Mouse (Mus musculus): ENCODE measurements at regions not wholly inside any gene's neighbourhood (a gene's known extent, or its start where the extent isn't known, plus 50 kb on each side); places are given as distances from the start of the nearest gene placed in this dataset.

DNA sequence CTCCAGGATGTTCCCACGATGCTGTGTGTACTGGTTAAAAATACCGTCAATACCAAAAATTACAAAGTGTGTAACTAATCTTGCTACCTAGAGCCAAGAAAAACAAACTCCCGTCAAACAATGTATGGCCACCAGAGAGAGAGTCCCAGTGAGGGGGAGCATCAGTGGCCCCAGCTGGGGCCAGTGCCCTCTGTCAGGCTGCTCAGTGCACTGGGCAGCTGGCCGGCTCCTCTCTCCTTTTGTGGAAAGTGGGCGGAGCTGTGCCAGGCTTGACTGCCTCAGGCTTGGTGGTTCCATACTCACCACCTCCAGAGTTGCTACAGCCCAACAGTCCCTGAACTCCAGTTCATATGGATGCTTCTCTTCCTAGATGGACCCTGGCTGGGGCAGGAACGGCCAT, 53.8 kb upstream of the Sept5 start:
- DNase-seq (ENCODE audit: low spot score in 2 of 2) = no peak

DNA sequence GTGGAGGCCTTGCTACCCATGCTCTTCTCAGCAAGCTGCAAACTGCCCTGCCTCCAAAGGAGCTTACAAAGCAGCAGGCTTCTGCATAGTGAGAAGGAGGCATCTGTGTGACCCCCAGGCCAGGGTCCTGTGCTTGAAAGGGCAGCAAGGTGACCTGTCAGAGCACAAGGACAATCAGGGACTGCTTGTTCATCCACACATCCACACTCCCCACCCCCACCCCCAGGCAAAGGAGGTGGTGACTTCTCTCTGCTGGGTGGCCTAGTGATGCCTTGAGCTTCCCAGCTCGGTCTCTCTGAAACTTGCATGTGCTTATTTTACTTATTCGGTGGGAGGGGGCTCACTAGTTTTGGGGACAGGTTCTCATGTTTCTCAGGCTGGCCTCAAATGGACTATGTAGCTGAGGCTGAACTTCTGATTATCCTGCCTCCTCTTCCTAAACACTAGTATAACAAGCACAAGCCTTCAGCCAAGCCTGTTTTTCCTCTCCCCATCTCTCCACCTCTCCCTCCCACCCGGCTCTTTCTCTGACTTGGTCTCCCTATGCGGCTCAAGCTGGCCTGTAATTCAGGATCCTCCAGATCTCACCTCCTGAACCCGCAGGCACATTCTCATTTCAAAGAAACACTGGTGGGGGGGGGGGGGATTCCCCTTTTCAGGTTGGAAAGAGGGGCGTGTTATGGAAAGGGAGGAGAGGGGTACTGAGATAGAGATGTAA, 56.4 kb upstream of the Sept5 start:
- DNase-seq (ENCODE audit: low spot score in 2 of 2) = no peak

DNA sequence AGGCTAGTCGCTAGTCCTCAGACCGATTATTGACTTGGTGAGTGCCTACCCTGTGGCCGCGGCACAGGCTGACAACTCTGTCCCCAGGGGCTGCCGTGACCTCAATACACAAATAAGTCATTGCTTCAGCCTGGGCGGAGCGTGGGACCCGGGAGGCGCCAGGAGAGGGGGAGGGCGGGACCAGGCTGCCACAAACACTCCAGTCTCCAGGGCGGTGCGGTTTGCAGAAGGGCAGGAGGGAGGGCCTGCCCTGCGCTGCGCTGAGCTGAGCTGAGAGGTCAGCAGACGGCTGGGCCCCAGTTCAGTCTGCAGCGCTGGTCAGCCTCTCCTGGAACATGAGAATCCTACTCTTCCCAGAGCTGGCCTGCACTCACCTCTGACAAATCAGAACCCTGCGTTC, 57.2 kb upstream of the Sept5 start:
- DNase-seq (ENCODE audit: low spot score in 2 of 2) = peak; percentile 72 to 89

DNA sequence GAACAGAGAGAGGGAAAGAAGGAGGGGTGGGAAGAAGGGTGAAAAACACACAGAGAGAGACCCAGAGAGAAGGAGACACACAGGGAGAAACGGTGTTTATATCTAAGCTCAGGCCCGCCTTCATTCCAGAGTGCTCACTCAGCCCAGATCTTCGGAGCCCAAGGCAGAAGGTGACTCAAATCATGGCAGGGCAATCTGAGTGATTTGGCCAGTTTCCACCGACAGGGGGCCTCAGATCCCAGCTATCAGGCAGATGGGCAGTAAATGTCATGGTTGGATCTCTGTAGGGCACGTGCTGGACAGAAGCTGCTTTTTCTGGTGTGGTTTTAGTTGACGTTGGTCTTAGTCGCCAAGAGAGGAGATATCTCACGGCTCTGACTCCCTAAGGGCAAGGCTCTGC, 57.6 kb upstream of the Sept5 start:
- peak; percentile 63 to 69 for DNase-seq (ENCODE audit: low spot score in 2 of 2)

DNA sequence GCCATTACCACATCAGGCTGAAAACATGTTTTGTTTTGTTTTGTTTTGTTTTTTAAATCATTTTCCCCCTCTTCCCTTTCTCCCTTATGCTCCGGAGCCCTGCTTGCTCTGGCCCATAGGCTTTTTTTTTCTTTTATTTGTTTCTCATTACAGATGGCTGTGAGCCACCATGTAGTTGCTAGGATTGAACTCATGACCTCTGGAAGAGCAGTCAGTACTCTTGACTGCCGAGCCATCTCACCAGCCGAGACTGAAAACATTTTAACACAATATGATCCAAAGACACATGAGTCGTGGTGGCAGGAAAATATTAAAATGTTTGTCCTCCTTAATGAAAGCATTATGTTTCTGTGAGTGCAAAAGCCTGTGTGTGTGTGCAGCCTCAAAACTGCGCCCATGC, 65.8 kb upstream of the Sept5 start:
- DNase-seq (ENCODE audit: low spot score in 2 of 2) = no peak

DNA sequence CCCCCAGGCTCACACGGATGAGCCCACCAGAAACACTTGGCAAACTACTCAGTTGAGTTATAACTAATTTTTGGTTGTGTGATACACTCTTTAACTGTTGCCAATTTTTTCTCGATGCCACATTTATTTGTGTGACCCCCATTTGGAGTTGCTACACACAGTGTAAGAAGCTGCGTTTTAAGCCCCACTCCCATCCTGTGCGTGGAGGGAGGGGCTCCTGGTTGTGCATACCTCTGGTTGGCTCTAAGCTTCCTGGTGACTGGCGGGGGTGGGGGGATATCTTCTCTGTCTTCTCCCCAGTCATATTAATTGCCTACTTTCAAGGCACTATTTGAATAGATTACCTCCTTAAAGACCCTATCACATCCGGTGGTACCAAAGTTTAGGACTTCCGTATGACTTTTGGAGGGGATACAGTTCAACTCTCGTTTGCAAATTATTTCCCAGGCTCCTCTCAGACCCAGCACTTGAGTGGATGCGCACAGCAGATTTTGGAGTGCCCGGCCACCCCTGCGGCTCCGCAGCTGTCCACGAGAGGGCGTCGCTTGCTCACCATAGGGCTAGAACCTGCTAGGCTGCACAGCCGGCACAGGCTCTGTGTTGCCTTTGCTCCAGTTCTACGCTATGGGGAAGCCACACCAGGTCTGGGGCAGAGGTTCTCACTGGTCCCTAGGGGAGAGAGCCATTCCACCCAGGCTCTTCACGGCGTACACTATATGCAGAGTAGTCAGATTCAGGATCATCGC, 66.5 kb upstream of the Sept5 start:
- peak; percentile 58 to 83 for DNase-seq (ENCODE audit: low spot score in 2 of 2)

DNA sequence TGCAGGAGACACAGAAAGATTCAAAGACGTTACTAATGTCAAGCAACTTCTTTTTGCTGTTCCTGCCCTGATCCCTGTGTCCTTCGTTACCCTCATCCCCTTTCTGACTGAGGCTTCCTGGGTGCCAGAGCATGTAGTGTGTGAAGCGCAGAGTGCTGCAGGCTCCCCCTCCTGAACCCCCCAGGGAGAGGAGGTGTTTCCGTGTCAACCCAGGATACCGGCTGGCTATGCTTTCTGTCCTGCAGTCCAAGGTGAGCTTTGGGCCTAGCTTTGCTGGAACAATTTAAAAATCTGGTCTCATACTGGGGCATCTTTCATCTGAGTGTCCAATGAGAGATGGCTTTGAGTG, 67.0 kb upstream of the Sept5 start:
- no peak for DNase-seq (ENCODE audit: low spot score in 2 of 2)

DNA sequence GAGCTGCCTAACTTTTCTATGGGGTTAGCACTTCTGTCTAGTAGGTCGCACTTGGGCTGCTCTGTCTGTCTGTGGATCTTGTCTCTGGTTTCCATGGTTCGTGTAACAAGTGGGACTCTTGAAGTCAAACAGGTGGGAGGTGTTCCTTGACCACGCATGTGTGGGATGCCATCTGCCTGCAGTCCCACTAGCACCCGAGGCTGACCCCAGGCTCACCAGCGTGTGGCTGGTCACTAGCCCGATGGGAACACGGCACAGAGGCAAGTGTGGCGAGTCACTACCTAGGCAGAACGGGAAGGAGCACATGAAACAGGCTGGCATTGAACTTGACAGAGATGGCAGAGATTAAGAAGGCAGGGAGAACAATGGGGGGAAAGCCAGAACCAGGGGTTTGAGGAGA, 72.5 kb upstream of the Cldn5 start:
- no peak for DNase-seq (ENCODE audit: low spot score in 2 of 2)

DNA sequence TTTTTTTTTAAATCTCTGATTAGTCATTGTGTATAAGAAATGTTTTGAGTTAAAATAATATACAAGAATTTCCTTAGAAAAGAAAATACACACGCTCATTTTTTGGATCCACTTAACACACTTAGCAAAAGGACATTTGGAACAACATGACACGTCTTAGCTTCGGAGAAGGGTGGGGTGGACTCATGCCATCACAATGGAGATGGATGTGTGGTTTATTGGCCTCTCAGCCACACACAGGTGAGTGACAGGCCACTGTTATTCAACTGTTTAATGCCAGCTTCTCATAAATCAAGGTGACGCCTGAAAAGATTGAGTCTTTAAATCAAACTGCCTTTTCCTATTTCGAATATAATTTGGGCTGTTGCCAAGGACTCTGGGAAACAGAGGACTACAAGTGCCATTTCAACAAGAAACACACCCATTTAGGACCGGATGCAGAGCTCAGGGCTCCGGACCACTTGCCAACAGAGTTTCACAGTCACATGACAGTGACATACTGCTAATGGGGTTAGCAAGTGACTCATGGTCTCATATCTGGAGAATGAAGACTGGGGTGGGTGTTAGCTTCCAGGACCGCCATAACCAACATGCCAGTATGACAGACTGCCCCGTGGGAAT, 71.5 kb upstream of the Cldn5 start:
- DNase-seq (ENCODE audit: low spot score in 2 of 2) = no peak

DNA sequence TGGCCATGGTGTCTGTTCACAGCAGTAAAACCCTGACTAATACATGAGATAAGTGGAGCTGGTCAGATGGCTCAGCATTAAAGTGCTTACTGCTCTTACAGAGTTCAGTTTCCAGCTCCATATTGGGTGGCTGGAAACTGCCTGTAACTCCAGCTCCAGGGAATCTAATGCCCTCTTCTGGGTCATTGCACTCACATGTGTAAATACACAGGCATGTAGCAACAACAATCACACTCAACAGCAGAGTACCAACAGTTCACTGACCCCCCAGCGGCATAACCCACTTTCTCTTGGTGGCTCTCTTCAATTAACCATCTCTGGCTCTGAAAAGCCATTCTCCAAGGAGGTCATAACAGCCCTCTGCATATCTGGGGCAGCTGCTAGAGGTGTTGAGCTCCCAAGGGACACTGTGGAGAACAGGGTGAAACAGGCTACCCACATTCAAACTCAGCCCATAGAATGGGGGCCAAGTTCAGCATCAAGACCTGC, 65.0 kb upstream of the Cldn5 start:
- DNase-seq (ENCODE audit: low spot score in 2 of 2) = no peak

DNA sequence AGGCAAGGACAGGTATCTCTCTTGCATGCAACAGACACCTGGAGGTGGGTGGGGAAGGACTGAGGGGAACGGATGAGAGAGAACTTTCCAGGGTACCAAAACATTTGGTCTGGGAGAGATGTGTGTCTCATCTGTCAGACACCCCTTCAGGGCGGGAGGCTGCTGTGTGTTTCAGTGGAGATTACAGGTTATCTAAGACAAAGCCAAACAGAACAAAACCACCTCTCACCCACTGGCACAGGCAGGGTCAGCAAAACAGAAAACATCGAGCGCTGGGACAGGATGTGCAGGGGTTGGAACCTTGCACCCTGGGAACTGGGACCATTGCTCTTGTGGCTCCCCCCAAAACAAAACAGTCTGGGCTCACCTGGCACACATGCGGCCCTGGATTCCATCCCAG, 63.6 kb upstream of the Cldn5 start:
- DNase-seq (ENCODE audit: low spot score in 2 of 2) = no peak

DNA sequence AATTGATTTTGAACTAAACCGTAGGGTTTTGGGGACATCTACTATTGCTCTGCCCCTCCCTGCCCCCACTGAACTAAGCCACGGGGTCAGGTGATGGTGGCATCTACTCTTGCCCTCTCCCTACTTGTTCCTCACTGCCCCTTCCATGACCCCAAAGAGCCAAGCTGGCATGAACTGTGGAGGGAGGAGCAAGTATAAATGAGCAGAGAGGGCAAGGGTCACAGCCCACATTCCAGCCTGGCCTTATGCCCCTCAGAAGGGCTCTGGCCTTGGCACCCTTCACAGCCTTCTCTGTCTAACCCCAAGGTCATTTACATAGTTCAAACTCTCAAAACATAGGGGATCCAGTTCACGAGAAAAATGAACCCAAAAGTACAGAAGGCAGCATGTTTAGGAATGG, 61.3 kb upstream of the Cldn5 start:
- DNase-seq (ENCODE audit: low spot score in 2 of 2) = no peak

DNA sequence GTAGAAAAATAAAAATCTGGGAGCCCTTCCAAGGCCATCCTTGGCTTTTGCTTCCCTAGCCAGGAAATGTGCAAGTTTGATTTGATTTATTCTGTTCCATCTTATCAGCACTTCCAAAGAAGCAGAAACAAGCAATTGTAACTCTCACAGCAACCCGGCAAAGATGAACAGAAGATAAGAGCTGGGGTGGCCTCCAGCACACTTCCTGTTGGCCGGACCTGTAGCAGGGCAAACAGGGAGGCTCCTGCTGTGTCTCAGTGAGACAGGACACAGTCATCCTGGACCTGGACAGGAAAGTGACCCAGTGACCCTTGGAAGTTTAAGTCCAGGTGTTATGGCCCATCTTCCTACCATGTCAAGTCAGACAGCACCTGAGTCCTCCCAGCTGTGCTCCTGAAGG, 58.6 kb upstream of the Cldn5 start:
- no peak for DNase-seq (ENCODE audit: low spot score in 2 of 2)

DNA sequence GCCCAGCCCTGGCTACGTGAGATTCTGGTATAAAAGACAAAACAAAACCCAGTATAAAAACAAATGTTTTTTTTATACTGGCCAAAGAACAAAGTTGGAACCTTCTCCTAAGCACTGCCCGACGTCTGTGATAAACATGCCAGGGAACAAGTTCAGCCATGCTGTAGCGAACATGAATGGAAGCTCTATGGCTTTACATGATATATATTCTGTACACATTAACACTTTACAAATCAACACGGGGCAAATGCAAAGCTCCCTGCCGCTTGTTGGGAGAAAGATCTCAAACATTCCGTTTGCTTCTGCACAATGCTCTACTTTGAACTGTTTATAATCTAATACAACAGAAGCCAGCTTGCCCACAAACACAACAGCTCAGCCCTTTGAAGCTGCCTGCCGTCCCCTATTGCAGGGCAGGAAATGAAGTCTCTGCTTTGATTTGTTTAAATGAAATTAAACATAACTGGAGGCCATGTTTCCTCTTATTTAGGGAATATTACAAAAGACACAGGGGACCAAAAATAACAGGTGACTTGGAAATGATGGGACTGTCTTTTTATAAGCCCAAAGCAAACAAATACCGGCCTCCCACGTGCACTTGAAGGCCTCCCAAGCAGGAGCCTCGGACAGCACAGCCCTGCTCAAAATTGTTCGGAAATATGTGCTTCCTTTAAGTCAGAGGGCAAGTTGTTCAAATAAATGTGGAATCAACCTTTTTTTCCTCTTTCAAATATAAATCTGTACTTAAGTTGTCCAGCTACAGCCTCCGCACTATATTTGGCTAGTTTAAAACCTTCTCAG, 56.0 kb upstream of the Cldn5 start:
- no peak for DNase-seq (ENCODE audit: low spot score in 2 of 2)

DNA sequence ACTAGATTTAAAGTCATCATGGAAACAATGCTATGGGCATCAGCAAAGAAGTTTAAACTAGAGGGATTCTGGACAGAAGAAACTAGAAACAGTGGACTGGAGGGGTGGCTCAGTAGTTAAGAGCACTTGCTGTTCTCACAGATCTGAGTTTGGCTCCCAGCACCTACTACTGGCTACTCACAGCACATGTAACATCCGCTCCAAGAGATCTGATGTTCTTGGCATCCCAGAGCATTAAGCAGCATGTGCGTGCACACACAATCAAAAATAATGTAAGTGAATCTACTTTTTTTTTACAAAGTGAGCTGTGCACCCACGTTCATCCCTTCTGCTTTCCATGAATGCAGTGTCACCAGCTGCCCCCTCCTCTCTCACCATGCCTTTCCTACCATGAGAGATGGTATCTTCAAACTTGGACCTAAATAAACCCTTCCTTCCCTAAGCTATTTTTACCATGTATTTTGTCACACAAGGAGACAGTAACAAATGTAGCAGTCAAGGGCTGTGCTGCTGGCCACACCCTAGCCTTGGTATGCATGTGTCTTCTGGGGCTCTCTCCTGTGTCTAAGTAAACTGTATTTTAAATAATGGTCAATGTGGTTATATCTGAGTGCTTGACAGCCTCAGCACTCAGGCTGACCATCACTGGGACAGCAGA, 53.3 kb upstream of the Cldn5 start:
- no peak for DNase-seq (ENCODE audit: low spot score in 2 of 2)

DNA sequence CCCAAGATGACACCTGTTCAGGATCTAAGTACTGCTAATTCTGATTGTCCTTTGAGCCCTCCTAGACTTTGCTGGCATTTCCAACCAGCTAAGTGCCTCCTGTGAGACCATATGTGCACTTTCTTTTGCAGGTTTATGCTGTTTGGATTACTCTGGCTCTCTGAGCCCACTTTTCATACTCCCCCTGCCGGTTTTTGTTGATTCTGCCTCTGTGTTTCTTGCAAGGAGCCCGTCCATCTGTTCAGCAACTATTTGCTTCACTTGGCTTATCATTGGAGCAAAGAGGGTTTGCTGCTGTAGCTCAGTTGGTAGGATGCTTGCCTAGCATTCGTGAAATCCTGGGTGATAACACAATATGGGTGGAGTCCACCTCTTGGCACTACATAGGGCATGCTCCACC, 52.8 kb upstream of the Cldn5 start:
- DNase-seq (ENCODE audit: low spot score in 2 of 2) = no peak

DNA sequence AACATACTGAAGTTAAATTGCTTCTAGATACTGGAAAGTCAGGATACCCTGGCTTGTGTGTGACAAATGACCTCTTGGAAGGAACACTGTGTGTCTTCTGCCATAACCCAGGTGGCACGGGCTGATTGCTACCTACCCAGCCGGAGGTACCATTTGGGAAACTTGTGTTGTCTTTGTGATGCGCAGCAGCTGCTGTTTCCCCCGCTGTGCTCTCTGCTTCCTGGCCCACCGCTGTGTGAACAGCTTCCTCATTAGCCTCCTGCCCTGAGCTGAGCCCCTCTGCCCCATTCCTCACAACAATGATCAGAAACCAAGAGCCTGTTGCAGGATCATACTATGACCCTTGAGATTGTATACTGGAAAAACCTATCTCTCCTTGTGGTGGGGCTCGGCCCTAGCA, 51.9 kb upstream of the Cldn5 start:
- DNase-seq (ENCODE audit: low spot score in 2 of 2) = no peak
